Mouse (Mus musculus) frontal cortex, postnatal 36 days (tissue): ENCODE measurements around the gene Plekhh2.

Experiments
- DNase-seq, 2 experiments: peaks; one replicate each; pipeline ENCODE4 v3.0.0; 2022; ENCODE audit warnings: low spot score in 2 of 2

Plekhh2 gene

GRCm38 (mm10) chr17:84642324-84642723 lies 130.6 kb downstream of the Plekhh2 start:
- peak; percentile 13 to 26 for DNase-seq

DNA sequence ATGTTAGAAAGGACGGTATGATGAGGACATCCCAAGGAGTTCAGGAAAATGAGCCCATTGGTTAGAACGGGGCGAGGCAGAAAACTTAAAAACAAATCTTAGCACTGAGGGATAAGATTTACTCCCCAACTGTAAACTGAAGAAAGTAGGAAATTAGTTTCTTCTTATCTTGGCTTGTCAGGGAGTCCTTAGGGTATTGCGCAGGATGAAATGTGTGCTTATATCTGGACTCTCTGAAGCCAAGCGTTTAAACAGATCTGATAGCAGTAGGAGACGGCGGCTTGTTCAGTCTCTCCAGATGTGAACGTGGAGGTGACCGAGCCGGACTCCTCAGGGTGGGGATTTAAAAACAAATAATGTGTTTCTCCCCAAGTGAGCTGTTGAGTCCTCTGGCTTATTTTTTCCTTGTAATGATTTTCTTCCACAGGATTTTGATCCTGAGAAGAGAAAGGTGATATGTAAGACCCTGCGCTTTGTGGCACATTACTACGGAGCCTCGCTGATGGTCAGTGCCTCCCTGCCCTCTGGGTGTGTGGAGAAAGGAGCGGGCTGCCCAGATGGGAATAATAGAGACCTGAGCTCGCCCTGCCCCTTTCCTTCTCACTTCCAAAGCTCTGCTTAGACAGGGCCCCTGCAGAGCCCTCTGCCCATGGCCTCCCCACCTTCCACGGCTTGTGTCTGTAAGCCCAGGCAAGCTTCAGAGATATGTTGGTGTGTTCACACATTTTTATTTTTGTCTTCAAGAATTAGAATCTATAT lies 132.8 kb downstream of the Plekhh2 start:
- DNase-seq, result no peak

GRCm38 (mm10) chr17:84645119-84645518 lies 133.4 kb downstream of the Plekhh2 start:
- no peak for DNase-seq

DNA sequence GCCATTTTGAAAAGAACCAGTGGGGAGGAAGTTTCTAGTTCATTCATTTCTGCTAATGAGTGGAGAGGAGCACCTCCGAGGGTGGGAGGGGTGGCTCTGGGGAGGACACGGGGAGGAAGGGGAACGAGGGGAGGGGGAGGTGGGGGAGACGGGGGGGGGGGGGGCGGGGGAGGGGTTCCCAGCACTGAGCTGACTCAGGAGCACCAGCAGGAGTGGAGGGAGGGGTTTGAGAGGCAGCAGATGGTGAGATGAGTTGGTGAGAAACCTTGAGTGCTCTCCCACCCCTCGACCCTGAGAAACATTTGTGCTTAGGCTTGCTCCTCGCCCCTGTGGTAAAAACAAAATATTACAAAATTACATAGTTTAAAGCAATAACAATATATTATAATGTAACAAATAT lies 134.2 kb downstream of the Plekhh2 start:
- DNase-seq, result no peak

DNA sequence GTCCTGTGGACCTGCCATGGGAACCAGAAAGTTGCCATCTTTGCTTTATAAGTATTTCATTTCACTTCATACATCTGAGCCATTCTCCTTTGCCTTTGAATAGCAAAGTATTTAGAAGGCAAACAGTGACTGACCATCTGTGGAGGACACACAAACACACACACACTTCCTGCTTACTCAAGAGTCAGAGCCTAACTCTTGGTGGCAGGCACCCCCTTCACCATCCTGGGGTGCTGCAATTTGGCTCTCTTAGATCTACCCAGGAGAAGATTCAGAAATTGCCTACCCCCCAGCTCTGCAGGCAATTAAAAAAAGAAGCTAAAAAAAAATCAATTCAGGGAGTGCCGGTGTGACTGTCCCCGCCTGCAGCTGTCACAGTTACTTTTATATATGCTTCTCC lies 134.8 kb downstream of the Plekhh2 start:
- DNase-seq, result no peak

DNA sequence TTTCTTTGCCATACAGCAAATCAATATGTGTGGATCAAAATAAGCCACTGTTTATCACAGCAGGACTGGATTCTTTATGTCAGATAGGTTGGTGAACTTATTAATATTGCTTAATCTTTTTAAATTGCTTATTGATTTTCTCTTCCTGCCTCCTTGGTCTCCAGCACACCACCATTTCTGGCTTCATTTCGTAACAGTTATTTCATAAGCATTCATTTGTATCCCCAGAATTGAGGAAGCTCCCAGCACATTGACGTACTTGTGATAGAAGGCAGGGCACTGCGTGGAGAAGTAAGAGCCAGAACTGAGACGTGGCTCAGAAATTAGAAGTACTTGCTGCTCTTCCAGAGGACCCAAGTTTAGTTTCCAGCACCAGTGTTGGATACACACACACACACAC lies 135.9 kb downstream of the Plekhh2 start:
- DNase-seq, result no peak

- DNase-seq, result no peak
Observed at GRCm38 (mm10) chr17:84650302-84651017, 138.8 kb downstream of the Plekhh2 start.

GRCm38 (mm10) chr17:84653544-84653943 lies 141.8 kb downstream of the Plekhh2 start:
- DNase-seq, result no peak

DNA sequence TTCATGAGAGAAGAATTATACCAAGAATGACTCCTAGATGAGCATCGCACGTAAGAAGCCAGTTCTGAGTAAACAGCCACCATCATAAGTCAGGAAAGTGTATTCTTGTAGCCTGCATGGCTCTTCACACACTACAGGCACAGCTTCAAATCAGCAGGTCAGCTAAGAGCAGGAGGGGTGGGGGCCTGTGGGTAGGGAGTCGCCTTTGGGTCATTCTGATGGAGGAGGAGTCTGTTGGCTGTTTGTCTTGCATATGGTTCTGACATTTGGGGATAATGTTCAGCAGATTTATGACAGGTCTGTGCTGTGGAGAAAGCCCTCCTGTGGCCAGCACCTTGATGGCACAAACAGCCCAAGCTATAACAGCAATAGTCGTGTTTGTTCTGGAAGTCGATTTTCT lies 144.5 kb downstream of the Plekhh2 start:
- DNase-seq, result no peak

GRCm38 (mm10) chr17:84656653-84657421 lies 145.1 kb downstream of the Plekhh2 start:
- no peak for DNase-seq

DNA sequence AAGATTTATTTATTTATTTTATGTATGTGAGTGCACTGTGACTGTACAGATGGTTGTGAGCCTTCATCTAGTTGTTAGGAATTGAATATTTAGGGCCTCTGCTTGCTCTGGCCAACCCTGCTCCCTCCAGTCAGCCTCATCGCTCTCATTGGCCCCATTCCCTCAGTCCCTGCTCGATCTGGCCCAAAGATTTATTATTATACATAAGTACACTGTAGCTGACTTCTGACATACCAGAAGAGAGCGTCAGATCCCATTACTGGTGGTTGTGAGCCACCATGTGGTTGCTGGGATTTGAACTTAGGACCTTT lies 145.7 kb downstream of the Plekhh2 start:
- no peak for DNase-seq

GRCm38 (mm10) chr17:84657782-84658181 lies 146.1 kb downstream of the Plekhh2 start:
- no peak for DNase-seq

- no peak for DNase-seq
Observed at GRCm38 (mm10) chr17:84658195-84658594, 146.5 kb downstream of the Plekhh2 start.

- DNase-seq, result no peak
Observed at GRCm38 (mm10) chr17:84658951-84659350, 147.3 kb downstream of the Plekhh2 start.

- no peak for DNase-seq
Observed at GRCm38 (mm10) chr17:84665053-84665452, 153.4 kb downstream of the Plekhh2 start.

- no peak for DNase-seq
Observed at GRCm38 (mm10) chr17:84665691-84666090, 154.0 kb downstream of the Plekhh2 start.

- DNase-seq, result no peak
Observed at GRCm38 (mm10) chr17:84667848-84668247, 156.2 kb downstream of the Plekhh2 start.
